Mouse (Mus musculus): Measurements from ENCODE around the gene Aak1.

DNA sequence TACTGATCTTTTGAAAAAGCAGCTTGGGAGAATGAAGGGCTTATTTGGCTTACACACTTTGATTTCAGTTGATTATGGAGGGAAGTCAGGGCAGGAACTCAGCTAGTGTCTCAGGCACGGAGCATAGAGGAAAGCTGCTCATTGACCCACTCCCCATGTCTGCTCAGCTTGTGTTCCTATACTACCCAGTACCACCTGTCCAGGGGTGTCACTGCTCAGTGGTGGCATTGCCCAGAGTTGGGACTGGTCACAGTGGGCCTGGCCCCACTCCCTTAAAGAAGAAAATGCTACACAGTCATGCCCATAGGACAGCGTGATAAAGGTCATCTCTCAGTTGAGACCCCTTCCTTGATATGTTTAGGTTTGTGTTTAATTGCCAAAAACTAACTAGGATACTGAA, 34.9 kb downstream of the Aak1 start:
- TF ChIP-seq POLR2AphosphoS2 (IDR thresholded peaks at IDR 0.05; ENCODE audit: insufficient read length, low read depth) (no peak), POLR2A (IDR thresholded peaks at IDR 0.05; ENCODE audit: insufficient read length, low read depth) (no peak), E2F4 (IDR thresholded peaks at IDR 0.05; ENCODE audit: insufficient read depth) (no peak), TCF12 (IDR thresholded peaks at IDR 0.05; ENCODE audit: insufficient read depth, poor library complexity, severe bottlenecking) (no peak)
